Mouse (Mus musculus): ENCODE measurements around the gene Pnma1.
A peak's percentile ranks its signal among the peaks of the same experiment; 100 is the strongest.

Pnma1 gene

GRCm38 (mm10) chr12:84178652-84179445 is 30.6 kb upstream of the Pnma1 start:
- DNase-seq (ENCODE audit: low spot score in 2 of 2), result no peak

GRCm38 (mm10) chr12:84178052-84178451 is 29.8 kb upstream of the Pnma1 start:
- DNase-seq (ENCODE audit: low spot score in 2 of 2), result no peak

GRCm38 (mm10) chr12:84176886-84177765 is 28.8 kb upstream of the Pnma1 start:
- no peak for DNase-seq (ENCODE audit: low spot score in 2 of 2)

- DNase-seq (ENCODE audit: low spot score in 2 of 2), result peak; percentile 39 to 40
Observed at GRCm38 (mm10) chr12:84176126-84176769, 28.0 kb upstream of the Pnma1 start.

GRCm38 (mm10) chr12:84175659-84176061 is 27.4 kb upstream of the Pnma1 start:
- peak; percentile 86 to 89 for DNase-seq (ENCODE audit: low spot score in 2 of 2)

GRCm38 (mm10) chr12:84174871-84175270 is 26.6 kb upstream of the Pnma1 start:
- no peak for DNase-seq (ENCODE audit: low spot score in 2 of 2)

GRCm38 (mm10) chr12:84174190-84174811 is 26.0 kb upstream of the Pnma1 start:
- DNase-seq (ENCODE audit: low spot score in 2 of 2), result no peak

- DNase-seq (ENCODE audit: low spot score in 2 of 2), result no peak
Observed at GRCm38 (mm10) chr12:84173309-84173915, 25.1 kb upstream of the Pnma1 start.

GRCm38 (mm10) chr12:84172862-84173261 is 24.6 kb upstream of the Pnma1 start:
- DNase-seq (ENCODE audit: low spot score in 2 of 2), result no peak

GRCm38 (mm10) chr12:84172216-84172615 is 23.9 kb upstream of the Pnma1 start:
- DNase-seq (ENCODE audit: low spot score in 2 of 2), result no peak

- no peak for DNase-seq (ENCODE audit: low spot score in 2 of 2)
Observed at GRCm38 (mm10) chr12:84170610-84171009, 22.3 kb upstream of the Pnma1 start.

GRCm38 (mm10) chr12:84165631-84166373 is 17.5 kb upstream of the Pnma1 start:
- no peak for DNase-seq (ENCODE audit: low spot score in 2 of 2)

- DNase-seq (ENCODE audit: low spot score in 2 of 2), result no peak
Observed at GRCm38 (mm10) chr12:84163586-84164110, 15.4 kb upstream of the Pnma1 start.

- DNase-seq (ENCODE audit: low spot score in 2 of 2), result no peak
Observed at GRCm38 (mm10) chr12:84163133-84163532, 14.8 kb upstream of the Pnma1 start.

GRCm38 (mm10) chr12:84161616-84162433 is 13.5 kb upstream of the Pnma1 start:
- no peak for DNase-seq (ENCODE audit: low spot score in 2 of 2)

GRCm38 (mm10) chr12:84161116-84161515 is 12.8 kb upstream of the Pnma1 start:
- no peak for DNase-seq (ENCODE audit: low spot score in 2 of 2)

- DNase-seq (ENCODE audit: low spot score in 2 of 2), result no peak
Observed at GRCm38 (mm10) chr12:84160491-84160890, 12.2 kb upstream of the Pnma1 start.

GRCm38 (mm10) chr12:84158156-84158555 is 9.9 kb upstream of the Pnma1 start:
- DNase-seq (ENCODE audit: low spot score in 2 of 2), result no peak

- DNase-seq (ENCODE audit: low spot score in 2 of 2), result no peak
Observed at GRCm38 (mm10) chr12:84156210-84156609, 7.9 kb upstream of the Pnma1 start.

GRCm38 (mm10) chr12:84155523-84155871 is 7.2 kb upstream of the Pnma1 start:
- no peak for DNase-seq (ENCODE audit: low spot score in 2 of 2)
